Mouse (Mus musculus) CD8-positive naive resting alpha-beta T cell, adult 2 months (primary cell): ENCODE results near the gene Det1.
A peak's percentile ranks its signal among the peaks of the same experiment; 100 is the strongest.

ENCODE experiments used
- DNase-seq, 2 experiments: peaks; one replicate each; pipeline ENCODE4 v3.0.0; 2022; ENCODE audit warnings: low read depth in 2 of 2, low spot score in 2 of 2

The Det1 gene

DNA sequence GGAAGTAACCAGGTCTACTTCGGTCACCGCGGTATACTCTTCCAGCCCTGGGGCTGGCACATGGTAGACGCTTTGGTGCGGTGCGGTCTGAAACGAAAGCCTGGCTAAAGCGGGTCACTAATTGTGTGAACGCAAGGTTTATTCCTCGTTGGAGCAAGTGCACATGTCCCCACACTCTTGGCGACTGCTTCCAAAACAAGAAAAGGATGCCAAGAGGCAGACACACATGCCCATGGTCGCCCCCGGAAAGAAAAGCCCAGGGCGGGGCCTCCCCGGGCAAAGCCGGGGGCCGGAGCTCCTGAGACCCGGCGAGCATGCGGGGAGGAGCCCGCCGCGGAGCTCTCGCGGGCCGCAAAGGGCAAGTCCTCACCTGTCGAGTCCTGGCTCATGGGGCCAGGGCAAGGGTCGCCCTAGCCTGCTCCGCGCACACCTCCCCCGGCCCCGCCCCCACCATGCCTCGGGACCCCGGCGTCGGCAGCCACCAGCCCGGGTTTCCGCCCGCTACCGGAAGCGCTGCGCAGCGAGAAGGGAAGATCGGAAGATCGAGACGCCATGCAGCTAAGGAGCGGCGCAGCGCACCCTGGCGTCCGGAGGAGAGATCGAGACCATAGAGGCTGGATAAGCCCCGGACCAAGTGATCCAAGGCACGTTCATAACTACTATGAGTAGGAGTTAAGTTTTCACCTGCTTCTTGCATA, at the start of gene Det1:
Det1 (minus strand) TSS at position 527 of the 698 bp plus-strand sequence.
- DNase-seq, result peak; percentile 84 to 86

DNA sequence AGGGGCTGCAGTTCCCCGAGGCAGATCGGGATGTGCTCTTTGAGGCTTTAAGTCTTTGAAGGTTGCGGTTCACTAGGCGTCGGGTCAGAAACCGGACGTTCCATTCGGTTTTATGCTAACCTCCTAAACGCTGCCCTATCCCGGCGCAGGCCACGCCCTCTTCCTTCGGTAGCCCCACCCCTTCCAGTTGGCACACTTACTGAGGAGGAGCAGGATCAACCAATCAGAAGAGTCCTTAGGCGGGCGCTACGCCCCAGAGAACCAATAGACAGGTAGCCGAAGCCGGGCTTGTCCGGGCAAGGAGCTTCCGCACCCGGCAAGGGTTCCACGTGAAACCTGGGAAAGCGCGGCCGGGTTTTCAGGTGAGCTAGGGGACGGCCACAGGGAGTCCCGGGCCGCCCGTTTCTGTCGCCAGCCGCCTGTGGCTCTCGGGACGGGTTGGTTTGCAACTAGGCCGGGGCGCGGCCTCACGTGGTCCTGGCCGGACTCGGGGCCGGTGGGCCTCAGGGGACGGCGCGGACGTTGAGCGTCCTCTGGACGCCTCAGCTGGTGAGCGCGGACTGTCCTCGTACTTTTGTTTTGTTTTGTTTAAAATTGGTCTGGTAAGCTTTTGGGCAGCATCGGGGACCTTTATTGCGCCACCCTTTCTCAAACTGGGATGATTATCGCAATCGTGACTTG, 48.7 kb upstream of the Det1 start, which contains the start of gene Aen:
Aen (plus strand) TSS at position 202 of the 681 bp plus-strand sequence.
- DNase-seq, result peak; percentile 92 to 95

DNA sequence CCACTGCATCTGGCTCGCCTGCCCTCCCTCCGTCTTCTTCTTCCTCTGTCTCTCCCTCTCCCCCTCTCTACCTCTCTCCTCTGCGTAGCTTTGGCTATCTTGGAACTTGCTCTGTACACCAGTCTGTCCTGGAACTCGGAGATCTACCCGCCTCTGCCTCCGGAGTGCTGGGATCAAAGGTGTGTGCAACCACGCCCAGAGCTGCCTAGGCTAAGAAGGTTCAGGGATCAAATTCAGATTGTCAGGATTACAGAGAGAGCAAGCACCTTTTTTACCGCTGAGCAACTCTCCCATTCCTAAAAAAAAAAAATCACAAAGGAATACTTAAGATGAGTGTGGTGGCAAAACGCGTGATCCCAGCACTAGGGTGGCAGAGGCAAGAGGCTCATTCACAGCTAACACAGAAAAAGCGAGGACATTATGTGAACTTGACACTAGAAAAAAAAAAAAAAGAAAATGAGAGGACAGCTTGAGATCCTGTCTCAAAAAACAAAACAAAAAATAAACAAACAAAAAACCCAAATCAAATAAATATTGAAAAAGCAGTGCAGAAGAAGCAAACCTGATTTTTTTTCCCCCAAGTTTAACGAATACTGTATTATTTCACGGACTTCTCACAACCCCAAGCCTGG, 48.1 kb upstream of the Det1 start:
- DNase-seq, result no peak

DNA sequence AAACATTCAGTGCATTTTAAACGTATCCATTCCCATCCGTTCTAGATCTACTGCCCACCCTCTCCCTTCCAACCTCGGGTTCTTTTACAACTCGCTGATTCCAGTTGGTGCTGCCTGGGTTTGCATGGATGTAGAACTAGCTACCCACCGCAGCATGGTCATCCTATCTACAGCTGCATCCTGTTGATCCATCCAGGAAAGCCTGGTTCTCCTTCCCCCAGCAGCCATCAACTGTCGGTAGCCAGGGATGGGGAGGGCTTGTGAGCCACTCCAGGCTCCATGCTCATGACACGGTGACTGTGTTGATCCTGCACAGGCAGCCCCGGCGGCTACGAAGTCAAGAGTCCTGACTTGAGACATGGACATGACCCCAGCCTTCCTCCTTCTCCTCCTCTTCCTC, 46.9 kb upstream of the Det1 start:
- no peak for DNase-seq

DNA sequence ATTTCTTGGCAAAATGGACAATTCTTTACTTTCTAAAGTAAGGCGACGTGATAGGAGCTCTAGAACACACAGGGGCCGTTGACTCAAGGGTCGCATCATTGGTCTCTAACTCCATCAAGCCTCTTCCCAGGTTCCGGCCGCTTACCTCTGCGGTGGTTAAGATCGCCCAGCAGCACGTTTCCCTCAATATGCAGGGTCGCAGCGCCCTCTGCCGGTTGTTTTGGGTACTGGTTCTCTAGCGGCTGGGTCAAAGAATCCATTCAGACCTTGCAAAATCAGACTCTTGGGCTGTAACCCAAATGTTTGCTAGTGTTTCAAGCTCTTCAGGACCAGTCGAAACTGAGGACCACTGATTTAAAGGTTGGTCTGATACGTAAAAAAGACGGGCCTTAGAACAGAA, 43.6 kb upstream of the Det1 start:
- DNase-seq, result peak; percentile 81 to 83

DNA sequence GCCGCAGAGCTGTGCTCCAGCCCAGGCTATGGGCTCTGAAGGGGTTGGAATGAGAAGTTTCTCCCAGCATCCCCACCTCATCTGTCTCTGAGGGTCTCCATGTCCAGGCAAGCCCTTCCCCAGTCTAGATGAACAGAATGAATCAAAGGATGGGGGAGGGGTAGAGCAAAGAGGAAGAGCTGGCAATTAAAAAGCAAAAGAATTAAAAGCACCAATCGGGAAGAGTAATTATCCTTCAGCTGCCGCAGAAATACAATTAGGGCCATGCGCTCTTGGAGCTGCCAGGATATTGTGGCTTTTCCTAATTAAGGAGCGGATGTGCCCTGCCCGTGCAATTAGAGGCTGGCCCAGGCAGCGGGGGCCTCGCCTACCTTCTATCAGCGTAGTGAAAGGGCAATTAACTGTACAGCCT, 40.4 kb upstream of the Det1 start:
- DNase-seq, result no peak

DNA sequence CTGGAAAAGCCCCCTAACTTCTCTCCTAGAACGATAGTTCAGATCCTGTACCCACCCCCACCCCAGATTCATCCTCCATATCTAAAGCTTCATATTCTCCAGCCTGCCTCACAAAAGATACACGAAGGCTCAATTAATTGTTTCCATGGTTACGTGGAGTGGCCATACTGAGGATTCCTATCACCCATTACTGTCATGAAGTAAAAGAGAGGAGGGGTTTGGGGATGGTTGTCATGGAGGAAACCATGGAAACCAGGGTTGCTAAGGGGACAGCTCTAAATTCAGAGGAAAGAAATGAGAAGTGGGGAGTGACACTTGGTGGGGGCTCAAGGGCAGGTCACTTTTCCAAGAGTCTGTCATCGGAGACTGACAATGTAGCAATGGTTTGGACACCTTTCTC, 39.4 kb upstream of the Det1 start:
- no peak for DNase-seq

DNA sequence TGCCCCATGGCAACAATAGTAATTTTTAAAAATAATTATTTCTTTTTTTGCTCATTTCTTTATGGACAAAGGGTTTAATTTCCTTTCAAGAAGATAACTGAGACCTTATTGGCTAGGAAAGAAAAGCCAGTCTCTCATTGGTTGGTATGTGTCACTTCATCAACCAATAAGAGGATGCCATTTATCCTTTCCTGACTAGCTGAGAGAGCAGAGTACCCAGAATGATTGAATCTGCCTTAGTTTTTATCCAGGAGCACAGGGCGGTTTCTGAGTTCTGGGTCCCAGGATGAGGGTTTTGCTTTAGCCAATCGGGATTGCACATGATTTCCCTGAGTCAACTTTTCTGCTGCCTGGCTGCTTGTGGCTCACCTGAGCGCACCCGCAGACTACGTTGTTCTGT, 38.3 kb upstream of the Det1 start:
- no peak for DNase-seq

DNA sequence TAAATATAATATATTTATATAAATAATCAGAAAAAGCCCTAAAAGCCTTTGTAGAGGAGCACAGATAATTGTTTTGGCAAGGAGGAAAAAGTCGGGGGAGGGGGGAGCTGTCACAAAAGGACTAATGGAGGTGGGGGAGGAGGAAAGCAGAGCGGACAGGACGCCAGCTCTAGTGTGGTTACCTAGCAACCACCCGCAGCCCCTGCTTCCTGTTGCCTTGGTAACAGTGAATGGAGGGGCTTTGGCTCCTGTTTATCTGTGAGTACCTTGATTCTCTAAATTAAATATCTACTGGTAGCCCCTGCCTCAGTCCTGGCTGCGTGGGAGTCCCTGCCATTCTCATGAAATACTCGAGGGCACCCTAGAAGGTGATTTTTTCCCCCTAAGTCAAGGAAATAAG, 37.1 kb upstream of the Det1 start:
- DNase-seq, result no peak

DNA sequence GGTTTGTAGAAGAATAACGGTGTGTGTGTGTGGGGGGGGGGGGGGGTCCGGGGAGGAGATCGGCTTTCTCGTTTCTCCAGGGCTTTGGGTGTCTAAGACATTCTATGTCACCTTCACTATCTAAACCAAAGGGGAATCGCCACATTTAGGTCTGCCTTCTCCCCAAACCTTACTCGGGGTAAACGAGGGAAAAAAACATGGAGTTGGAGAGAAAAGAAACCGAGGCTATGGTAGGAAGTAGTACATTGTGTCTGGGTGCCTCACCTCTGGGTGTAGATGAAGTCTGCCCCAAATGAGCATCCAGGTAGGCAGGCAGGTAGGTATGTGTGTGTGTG, 36.6 kb upstream of the Det1 start:
- DNase-seq, result no peak

DNA sequence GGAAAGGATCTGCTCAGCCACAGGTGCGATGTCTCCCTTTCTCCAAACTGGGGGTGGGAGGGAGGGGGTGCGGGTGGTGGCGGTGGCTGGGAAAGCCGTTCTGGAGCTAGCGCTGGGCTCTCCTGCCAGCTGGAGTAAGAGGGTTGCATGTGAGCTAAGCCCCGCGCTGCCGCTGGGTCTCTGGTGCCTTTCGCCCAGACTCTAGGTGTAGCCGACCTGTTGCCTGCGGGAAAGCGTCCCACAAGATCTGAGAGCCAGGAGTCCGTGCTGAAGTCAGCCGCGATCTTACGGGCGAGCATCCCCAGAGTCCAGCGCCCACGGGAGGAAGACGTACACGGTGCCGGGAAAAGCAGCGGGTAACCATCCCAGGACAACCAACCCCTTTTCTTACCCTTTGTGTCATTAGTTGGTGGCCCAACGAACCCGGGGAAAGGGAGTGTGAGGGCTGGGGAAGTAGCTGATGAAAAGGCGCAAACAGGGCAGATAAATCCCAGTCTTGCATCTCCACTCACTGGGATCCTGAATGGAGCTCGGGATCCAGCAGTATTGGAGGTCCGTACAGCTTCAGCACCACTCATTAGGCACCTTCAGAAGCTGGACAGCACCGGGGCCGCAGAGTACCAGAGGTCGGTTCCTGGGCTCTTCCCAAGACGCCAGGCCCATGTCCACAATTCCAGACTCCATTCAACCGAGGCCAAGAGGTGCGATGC, 36.1 kb upstream of the Det1 start:
- no peak for DNase-seq

DNA sequence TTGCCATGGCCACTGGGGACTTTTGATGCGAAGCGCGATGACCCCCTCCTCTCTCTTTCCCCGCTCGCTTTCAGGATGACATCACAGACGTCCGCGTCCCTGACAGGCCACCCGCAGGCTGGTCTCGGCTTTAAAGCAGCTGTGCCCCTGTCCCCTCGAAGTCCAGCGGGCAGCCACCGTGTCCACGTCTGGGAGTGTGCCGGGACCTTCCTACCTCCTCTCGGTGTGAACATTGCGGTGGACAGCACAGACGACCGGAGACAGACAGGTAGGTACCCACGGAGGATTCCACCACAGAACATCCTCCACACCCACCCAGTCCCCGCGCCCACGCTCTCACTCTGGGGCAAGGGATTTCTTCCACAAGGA, 35.4 kb upstream of the Det1 start:
- no peak for DNase-seq

DNA sequence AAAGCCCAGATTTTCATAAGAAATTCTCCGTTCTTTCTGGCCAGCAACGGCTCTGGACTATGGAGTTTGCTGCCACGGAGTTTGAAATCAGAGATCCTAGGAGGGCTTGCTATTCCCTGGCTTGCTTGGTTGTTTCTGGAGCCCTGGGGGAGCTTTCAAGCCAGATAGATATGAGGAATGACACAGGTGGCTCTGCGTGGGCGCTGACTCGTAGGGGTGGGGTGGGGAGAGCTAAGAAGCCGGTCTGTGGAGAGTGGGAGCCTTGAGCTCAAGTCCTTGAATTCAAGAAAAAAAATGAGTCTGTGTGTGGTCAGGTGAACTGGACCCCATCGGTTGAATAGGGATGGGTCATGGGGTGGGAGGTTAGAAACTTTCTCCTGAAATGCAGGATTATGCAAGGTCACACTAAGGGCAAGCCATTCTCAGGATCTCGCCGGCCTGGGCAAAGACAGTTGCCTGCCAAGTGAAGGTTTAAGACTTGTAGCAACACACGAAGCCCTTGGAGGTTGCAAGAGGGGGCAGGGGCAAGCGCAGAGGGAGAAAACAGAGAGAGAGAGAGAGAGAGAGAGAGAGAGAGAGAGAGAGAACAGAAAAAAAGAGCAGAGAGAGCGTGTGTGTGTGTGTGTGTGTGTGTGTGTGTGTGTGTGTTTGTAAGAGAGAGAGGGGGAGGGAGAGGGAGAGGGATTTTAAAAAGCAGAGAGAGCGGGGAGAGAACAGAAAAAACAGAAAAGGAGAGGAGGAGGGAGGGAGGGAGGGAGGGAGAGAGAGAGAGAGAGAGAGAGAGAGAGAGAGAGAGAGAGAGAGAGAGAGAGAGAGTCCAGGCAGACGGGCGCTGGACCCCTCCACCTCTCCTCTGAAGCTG, 34.8 kb upstream of the Det1 start:
- no peak for DNase-seq

DNA sequence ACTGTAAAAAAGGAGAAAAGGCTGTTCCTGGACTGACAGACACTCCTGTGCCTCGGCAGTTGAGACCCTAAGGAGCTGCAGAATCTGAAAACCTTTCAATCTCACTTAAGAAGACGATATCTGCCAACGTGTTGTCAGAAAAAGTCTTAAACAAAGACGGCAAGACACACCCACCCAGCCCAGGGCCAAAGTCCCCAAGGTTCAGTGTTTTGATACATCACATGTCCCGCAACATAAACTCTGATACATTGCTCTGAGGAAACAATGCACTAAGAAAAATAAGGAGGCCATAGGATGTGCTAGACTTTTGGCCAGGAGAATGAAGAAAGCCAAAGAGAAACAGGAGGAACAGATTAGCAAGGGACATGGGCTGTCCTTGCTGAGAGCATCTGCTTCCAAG, 25.8 kb upstream of the Det1 start:
- DNase-seq, result no peak

DNA sequence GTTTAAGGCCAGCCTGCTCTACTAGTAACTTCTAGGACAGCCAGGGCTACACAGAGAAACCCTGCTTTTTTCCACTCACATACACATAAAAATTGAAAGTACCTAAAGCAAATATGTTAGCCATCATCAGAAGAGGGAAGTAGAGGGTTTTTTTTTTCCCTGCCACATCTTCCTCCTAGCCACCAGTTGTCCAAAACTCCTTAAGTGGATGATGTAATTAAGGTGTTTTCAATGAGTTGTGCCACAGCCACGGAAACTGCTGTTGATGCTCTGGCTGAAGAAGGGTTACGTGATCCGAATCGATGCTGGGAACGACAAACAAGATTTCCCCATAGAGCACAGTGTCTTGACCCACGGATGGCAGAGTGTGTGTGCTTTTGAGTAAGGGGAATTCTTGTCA, 25.3 kb upstream of the Det1 start:
- no peak for DNase-seq

DNA sequence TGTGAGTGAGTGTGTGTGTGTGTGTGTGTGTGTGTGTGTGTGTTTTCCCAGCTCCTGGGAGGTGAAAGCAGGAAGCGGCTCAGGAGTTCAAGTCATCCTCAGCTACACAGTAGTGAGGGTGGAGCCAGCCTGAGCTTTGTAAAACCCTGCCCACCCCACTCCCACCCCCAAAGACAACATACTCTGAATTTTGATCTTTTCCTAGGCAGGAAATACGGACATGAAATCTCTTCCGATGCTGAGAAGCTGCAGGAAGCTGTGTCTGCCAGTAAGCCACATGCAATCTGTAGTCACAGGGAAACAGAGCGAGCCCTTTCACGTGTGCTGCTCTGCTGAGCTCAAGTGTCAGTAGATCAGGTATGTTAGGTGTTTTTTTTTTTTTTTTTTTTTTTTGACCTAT, 21.7 kb upstream of the Det1 start:
- DNase-seq, result no peak

DNA sequence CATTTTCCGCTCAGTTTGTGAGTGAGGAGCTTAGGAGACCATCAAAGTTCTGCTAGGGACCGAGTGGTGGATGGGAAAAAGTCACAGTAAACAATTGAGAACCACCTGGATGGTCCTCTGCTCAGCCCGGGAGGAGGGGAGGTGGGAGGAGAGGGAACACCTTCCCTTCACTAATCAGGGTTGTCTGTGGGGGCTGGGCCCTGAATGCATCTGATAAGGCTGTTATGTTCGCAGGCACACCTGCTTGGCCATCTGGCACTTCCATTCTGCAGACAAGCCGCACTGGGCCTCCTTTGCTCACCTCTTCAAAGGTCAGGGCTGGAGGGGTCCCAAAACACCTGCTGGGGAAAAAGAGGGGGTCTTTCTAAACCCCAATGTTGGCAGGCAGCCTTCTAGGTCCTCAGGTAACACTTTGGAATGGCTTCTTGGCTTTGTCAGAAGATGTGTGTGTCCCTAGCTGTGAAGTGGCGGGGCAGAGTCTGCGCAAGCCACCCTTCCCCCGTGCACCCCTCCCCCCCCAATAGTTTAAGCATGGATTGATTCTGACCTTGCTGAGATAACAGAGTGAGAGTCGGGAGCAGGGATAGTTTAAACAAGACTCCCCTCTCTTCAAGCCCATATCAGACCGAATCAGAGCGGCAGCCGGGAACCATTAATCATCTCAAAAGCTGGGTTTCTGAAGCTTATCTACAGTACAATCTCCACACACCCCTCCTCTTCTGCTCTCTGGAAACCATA, 18.3 kb upstream of the Det1 start:
- no peak for DNase-seq

DNA sequence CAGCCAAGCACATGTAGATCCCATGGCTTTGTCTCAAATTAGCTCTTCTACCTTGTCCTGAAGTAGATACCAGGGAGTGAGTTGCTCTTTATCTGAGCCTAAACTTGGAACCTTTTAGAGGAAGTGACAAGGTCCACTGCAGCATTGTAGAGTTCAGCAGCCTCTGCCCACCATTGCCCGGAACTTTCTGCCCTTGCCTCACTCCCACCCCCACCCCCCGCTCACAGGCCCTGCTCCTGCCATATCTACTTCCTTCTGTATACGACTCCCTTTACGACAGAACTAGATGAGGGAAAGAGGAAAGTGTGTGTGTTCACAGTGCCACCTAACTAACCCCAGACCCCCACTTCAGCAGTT, 17.4 kb upstream of the Det1 start:
- DNase-seq, result no peak

DNA sequence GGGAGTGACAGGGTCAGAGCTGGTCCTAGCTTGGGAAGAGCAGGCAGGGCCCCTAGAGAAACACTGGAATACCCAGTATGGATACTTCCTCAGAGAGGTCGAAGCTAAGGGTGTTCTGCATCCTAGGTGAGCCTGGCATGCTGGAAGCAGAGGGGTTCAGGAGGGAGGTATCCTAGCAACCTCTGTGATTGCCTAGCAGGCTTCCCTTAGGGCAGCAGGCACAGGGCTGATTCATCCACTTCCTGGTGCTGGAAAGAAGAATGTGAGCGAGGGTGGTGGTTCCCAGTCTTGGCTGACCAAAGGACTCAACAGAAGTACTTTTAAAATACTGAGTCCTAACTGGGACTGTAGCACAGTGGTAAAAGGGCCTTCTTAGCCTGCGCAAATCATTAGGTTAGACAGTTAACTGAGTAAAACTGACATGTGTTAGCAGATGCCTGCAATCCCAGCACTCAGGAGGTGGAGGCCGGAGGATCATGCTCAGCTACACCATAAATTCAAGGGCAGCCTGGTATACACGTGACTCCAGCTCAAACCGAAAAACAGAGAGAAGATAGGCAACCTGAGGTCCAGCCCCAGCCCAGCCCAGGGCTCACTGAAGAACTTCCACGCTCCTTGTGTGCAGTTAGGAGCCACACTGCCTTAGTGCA, 16.9 kb upstream of the Det1 start:
- no peak for DNase-seq

DNA sequence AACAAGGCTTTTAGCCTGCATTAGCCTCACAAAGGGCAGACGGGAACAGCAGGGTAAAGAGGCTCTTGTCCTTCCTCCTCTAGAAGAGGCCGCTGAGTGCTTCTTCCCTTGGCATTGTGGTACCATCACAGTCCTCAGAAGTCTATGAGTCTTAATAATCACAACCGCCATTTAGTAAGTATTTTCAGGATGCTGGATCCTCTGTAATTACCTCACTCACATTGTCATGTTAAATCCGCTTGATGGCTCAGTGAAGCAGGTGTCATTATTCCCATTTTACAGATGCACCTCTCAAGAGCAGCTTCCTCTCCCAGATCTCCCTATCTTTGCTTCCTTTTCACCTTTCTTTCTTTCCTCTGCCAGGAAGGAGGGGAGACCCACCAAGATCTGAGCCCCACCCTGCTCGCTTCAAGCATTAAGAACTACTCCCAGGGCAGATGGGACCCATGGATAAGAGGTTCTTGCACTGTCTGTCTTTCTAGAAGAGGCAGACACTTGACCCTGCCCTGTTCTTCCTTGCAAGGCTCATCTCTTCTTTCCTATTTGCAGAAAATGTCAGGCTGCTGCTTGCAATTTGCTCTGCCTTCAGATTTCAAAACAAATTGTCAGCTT, 8.1 kb upstream of the Det1 start:
- DNase-seq, result no peak
